Mouse (Mus musculus) neural tube, embryonic 12.5 days (tissue): Measurements from ENCODE around the gene Tbx6. TPM values are rescaled to one million over a fixed set of nuclear protein-coding genes. Genes with fewer than 3 reads are reported as not detected.

Experiments used
- ATAC-seq: fragments of 200-750 bp; cut with Nextera tagmentation; 2 replicates; pipeline ENCODE4 v1.8.0; 2017; ENCODE audit warnings: low read depth, mild to moderate bottlenecking, moderate TSS enrichment, moderate library complexity; ENCODE audit not compliant: low FRiP score
- H3K27ac ChIP-seq: fragments of 300-500 bp; sonication (generic); 2 replicates; pipeline ENCODE4 v1.5.1; 2016
- H3K27me3 ChIP-seq: fragments of 300-500 bp; sonication (generic); replicated peaks from 2 replicates; pipeline ENCODE4 v1.6.1; 2016; ENCODE audit warnings: mild to moderate bottlenecking
- H3K36me3 ChIP-seq: fragments of 300-500 bp; sonication (generic); 2 replicates; pipeline ENCODE4 v1.6.1; 2016; ENCODE audit warnings: mild to moderate bottlenecking
- H3K4me1 ChIP-seq: fragments of 300-500 bp; sonication (generic); 2 replicates; pipeline ENCODE4 v1.6.1; 2016
- H3K4me2 ChIP-seq: fragments of 300-500 bp; sonication (generic); replicated peaks from 2 replicates; pipeline ENCODE4 v1.6.1; 2016; ENCODE audit warnings: mild to moderate bottlenecking
- H3K4me3 ChIP-seq: fragments of 300-500 bp; sonication (generic); 2 replicates; pipeline ENCODE4 v1.5.1; 2016
- H3K9ac ChIP-seq: fragments of 300-500 bp; sonication (generic); 2 replicates; pipeline ENCODE4 v1.6.1; 2016; ENCODE audit warnings: mild to moderate bottlenecking
- H3K9me3 ChIP-seq: fragments of 300-500 bp; sonication (generic); 2 replicates; pipeline ENCODE4 v1.6.1; 2016; ENCODE audit warnings: mild to moderate bottlenecking
- WGBS: fragments of 180-500 bp; shearing (Covaris S2); methylation state at CpG from one replicate; pipeline ENCODE4 v1.1.7; 2016; 5-methylcytosine and 5-hydroxymethylcytosine counted together
- polyA plus RNA-seq: library from polyadenylated mRNA; unstranded; fragments of >200 nt; fragmentation: Nextera tagmentation; extraction: Ambion mirVana; gene quantifications from 2 replicates; pipeline ENCODE4 v1.2.1, GENCODE M21; 2016

Tbx6 gene
- polyA plus RNA-seq, 1 experiment from 2014 or later, result 0.68 TPM

- no peaks in the 10 kb centered on the region; the same call in 1 of the 2 replicates for H3K36me3 ChIP-seq
- peak; percentile 90 for ATAC-seq
- H3K27ac ChIP-seq, result no peak overlapping the region
- H3K27me3 ChIP-seq, result no peaks in the 10 kb centered on the region
- peak overlapping the region; percentile 96 for H3K4me2 ChIP-seq
- H3K9ac ChIP-seq, result peak overlapping the region; percentile 73
- H3K4me3 ChIP-seq, result peak overlapping the region; percentile 64
- H3K9me3 ChIP-seq, result no peaks in the 10 kb centered on the region
- peaks cover 20% of the 10 kb centered on the region for H3K4me1 ChIP-seq
- 1% methylated on average over 43 of the region's 43 CpGs for WGBS
Measured at GRCm38 (mm10) chr7:126808703-126809455, 27.6 kb downstream of the Tbx6 start.

- H3K27ac ChIP-seq, result no peak overlapping the region
- no peak for ATAC-seq
- H3K27me3 ChIP-seq, result no peaks in the 10 kb centered on the region
- no peak overlapping the region for H3K9ac ChIP-seq
- H3K4me1 ChIP-seq, result peaks cover 20% of the 10 kb centered on the region
- H3K4me2 ChIP-seq, result peak overlapping the region; percentile 96; the same call in 1 of the 2 replicates
- no peak overlapping the region for H3K4me3 ChIP-seq
- no peaks in the 10 kb centered on the region; the same call in 1 of the 2 replicates for H3K36me3 ChIP-seq
- WGBS, result 79% methylated on average over 5 of the region's 5 CpGs
- H3K9me3 ChIP-seq, result no peaks in the 10 kb centered on the region
Measured at GRCm38 (mm10) chr7:126809723-126810369, 28.6 kb downstream of the Tbx6 start.

DNA sequence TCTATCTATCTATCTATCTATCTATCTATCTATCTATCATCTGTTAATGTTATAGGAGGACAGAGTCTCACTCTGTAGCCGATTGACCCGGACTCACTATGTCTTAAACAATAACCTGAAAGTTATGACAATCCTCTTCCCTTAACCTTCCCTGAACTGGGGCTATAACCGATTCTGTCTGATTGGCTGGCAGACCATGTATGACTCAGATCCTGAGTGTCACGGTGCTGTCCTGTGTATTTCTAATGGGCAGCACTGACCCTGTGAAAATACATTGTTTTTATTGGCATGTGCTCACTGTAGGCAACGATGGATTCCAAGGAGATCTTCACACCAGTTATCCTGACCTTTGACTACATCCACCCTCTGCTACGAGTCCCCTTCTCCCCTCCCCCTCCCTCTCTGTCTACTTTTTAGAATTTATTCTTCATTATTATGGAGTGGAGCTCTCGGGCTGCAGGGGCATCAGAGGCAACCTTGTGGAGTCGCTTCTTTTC is 34.5 kb downstream of the Tbx6 start:
- Histone ChIP-seq H3K4me2 (no peak overlapping the region), H3K9me3 (no peaks in the 10 kb centered on the region), H3K4me1 (no peaks in the 10 kb centered on the region), H3K27ac (no peak overlapping the region), H3K9ac (no peak overlapping the region), H3K27me3 (no peaks in the 10 kb centered on the region), H3K36me3 (no peaks in the 10 kb centered on the region), H3K4me3 (no peak overlapping the region)
- no peak for ATAC-seq
- WGBS, result 54% methylated on average over 8 of the region's 8 CpGs

GRCm38 (mm10) chr7:126816494-126816893 is 35.2 kb downstream of the Tbx6 start:
- H3K9ac ChIP-seq, result no peak overlapping the region
- H3K27ac ChIP-seq, result no peak overlapping the region
- no peak overlapping the region for H3K4me3 ChIP-seq
- no peaks in the 10 kb centered on the region for H3K36me3 ChIP-seq
- no peak overlapping the region for H3K4me2 ChIP-seq
- 91% methylated on average over 8 of the region's 8 CpGs for WGBS
- H3K4me1 ChIP-seq, result no peaks in the 10 kb centered on the region
- no peaks in the 10 kb centered on the region for H3K27me3 ChIP-seq
- ATAC-seq, result no peak
- no peaks in the 10 kb centered on the region for H3K9me3 ChIP-seq

- Histone ChIP-seq H3K4me2 (no peak overlapping the region), H3K9me3 (no peaks in the 10 kb centered on the region), H3K27ac (no peak overlapping the region), H3K36me3 (no peaks in the 10 kb centered on the region), H3K4me1 (peaks cover 7% of the 10 kb centered on the region; the same call in 1 of the 2 replicates), H3K4me3 (no peak overlapping the region), H3K9ac (no peak overlapping the region), H3K27me3 (peaks cover 4% of the 10 kb centered on the region; the same call in 1 of the 2 replicates)
- 89% methylated on average over 7 of the region's 7 CpGs for WGBS
- ATAC-seq, result no peak
Measured at GRCm38 (mm10) chr7:126817595-126817994, 36.3 kb downstream of the Tbx6 start.

- H3K4me2 ChIP-seq, result no peak overlapping the region
- H3K27ac ChIP-seq, result no peak overlapping the region
- WGBS, result 47% methylated on average over 1 of the region's 1 CpGs
- H3K27me3 ChIP-seq, result peaks cover 4% of the 10 kb centered on the region; the same call in 1 of the 2 replicates
- H3K4me1 ChIP-seq, result peaks cover 14% of the 10 kb centered on the region; the same call in 1 of the 2 replicates
- no peaks in the 10 kb centered on the region for H3K36me3 ChIP-seq
- H3K9ac ChIP-seq, result no peak overlapping the region
- no peak for ATAC-seq
- no peaks in the 10 kb centered on the region for H3K9me3 ChIP-seq
- H3K4me3 ChIP-seq, result no peak overlapping the region
Measured at GRCm38 (mm10) chr7:126818818-126819217, 37.5 kb downstream of the Tbx6 start.

- peak overlapping the region; percentile 82; the same call in 1 of the 2 replicates for H3K9ac ChIP-seq
- peak overlapping the region; percentile 73 for H3K4me2 ChIP-seq
- peaks cover 9% of the 10 kb centered on the region; the same call in 1 of the 2 replicates for H3K27me3 ChIP-seq
- peak; percentile 14; the same call in 1 of the 2 replicates for ATAC-seq
- H3K9me3 ChIP-seq, result no peaks in the 10 kb centered on the region
- H3K4me3 ChIP-seq, result 0 out of 2 replicates have a peak overlapping the region, but pooled peaks have one; percentile 59
- peaks cover 35% of the 10 kb centered on the region for H3K4me1 ChIP-seq
- 0 out of 2 replicates have a peak overlapping the region, but pooled peaks have one; percentile 37 for H3K27ac ChIP-seq
- 24% methylated on average over 7 of the region's 7 CpGs for WGBS
- no peaks in the 10 kb centered on the region for H3K36me3 ChIP-seq
Measured at GRCm38 (mm10) chr7:126821835-126822511, 40.7 kb downstream of the Tbx6 start.

DNA sequence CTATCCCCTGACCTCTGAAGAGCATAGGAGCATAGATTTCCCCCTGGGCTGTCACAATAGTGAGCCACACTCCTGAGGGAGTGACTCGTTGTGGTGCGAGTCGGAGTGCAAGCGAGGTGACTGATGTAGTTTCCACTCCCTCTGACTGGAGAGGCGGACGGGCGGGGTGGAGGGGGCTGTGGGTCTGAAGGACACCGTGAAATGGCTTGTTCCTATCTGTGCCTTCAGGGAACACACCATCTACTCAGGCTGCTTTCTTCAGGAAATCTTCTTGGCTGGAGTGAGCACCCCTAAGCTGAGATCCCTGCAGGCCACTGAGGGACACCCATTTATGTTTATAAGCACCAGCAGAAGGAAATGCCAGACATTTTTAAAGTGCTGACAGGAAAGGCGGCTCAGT is 41.5 kb downstream of the Tbx6 start:
- Histone ChIP-seq H3K4me3 (peak overlapping the region; percentile 59), H3K4me2 (peak overlapping the region; percentile 73), H3K36me3 (no peaks in the 10 kb centered on the region), H3K4me1 (peaks cover 36% of the 10 kb centered on the region), H3K9me3 (no peaks in the 10 kb centered on the region), H3K9ac (peak overlapping the region; percentile 82), H3K27me3 (peaks cover 9% of the 10 kb centered on the region; the same call in 1 of the 2 replicates), H3K27ac (peak overlapping the region; percentile 37; the same call in 1 of the 2 replicates)
- ATAC-seq, result peak; percentile 27; the same call in 1 of the 2 replicates
- WGBS, result 13% methylated on average over 9 of the region's 9 CpGs

DNA sequence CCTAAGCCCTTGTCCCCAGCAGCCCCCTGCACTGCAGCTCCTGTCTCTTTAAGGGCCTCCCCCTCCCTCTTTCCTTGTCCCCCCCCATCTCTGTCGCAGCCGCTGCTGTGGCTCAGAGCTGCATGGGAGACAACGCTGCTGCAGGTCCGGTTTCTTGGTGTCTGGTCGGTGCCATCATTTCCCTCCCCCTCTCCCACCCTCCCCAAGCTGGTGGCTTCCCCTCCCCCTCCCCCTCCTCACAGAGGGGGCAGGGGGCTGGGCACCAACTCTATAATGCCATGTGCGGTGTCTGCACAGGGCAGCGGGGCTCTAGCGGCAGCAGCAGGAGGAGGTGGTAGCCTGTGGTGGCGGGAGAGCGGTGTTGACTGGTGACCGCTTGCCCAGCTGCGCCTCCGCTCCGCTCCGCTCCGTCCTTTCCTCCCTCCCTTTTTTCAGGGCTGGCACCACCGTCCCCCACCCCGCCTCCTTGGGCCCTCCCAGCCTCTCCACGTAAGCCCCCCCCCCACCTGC is 42.0 kb downstream of the Tbx6 start:
- under 1% methylated on average over 17 of the region's 19 CpGs for WGBS
- Histone ChIP-seq H3K36me3 (no peaks in the 10 kb centered on the region), H3K9ac (peak overlapping the region; percentile 82), H3K27me3 (peaks cover 9% of the 10 kb centered on the region; the same call in 1 of the 2 replicates), H3K27ac (peak overlapping the region; percentile 67; the same call in 1 of the 2 replicates), H3K4me3 (peak overlapping the region; percentile 59), H3K4me2 (peak overlapping the region; percentile 73), H3K4me1 (peaks cover 36% of the 10 kb centered on the region), H3K9me3 (no peaks in the 10 kb centered on the region)
- peak; percentile 67 for ATAC-seq

- ATAC-seq, result no peak
- H3K36me3 ChIP-seq, result peaks cover 5% of the 10 kb centered on the region; the same call in 1 of the 2 replicates
- WGBS, result 13% methylated on average over 10 of the region's 10 CpGs
- H3K4me2 ChIP-seq, result peak overlapping the region; percentile 73
- peak overlapping the region; percentile 82 for H3K9ac ChIP-seq
- H3K27me3 ChIP-seq, result peaks cover 13% of the 10 kb centered on the region; the same call in 1 of the 2 replicates
- peak overlapping the region; percentile 21; the same call in 1 of the 2 replicates for H3K27ac ChIP-seq
- H3K4me3 ChIP-seq, result peak overlapping the region; percentile 59
- no peaks in the 10 kb centered on the region for H3K9me3 ChIP-seq
- peaks cover 36% of the 10 kb centered on the region for H3K4me1 ChIP-seq
Measured at GRCm38 (mm10) chr7:126823940-126824339, 42.7 kb downstream of the Tbx6 start.

- 0 out of 2 replicates have a peak overlapping the region, but pooled peaks have one; percentile 33 for H3K9ac ChIP-seq
Measured at GRCm38 (mm10) chr7:126825403-126825802, 44.1 kb downstream of the Tbx6 start.

More at GRCm38 (mm10) chr7:126825403-126825802, 44.1 kb downstream of the Tbx6 start:
- WGBS, result 26% methylated on average over 8 of the region's 8 CpGs
- Histone ChIP-seq H3K4me1 (peaks cover 44% of the 10 kb centered on the region), H3K27me3 (peaks cover 17% of the 10 kb centered on the region; the same call in 1 of the 2 replicates), H3K27ac (no peak overlapping the region), H3K4me3 (no peak overlapping the region; the same call in 1 of the 2 replicates), H3K4me2 (peak overlapping the region; percentile 73), H3K9me3 (no peaks in the 10 kb centered on the region), H3K36me3 (peaks cover 7% of the 10 kb centered on the region; the same call in 1 of the 2 replicates)
- no peak for ATAC-seq
